Mouse (Mus musculus) T-helper 2 cell (primary cell): ENCODE data around the gene Gm10153.
"Not testable (repeated sequence)": the region's sequence is repeated elsewhere in the genome, so short reads cannot be mapped to it uniquely, and the experiment has no call there.

ENCODE experiments used
- in situ Hi-C: fragments of 300-600 bp; cut with MboI, MseI; formaldehyde crosslinking; loops from one replicate; pipeline ENCODE4 v1.15.1; 2025; ENCODE audit warnings: high pct_unique_total_duplicates

Gm10153 gene

DNA sequence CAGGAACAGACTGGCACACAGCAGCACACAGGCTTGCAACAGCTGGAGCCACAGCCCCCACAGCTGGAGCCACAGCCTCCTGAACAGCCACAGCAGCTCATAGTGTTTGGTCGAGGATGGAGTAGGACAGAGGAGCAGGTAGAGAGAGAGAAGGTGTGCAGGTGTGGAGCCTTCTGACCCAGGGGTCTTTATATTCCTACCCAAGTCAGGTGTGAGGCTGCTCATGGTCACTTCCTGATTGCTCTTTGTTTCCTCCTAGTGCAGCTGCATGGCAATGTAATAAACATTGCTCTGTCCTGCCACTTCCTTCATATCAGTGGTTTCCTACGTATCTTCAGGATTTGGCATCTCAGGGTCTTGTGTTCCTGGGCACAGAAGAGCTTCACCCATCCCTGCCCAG lies at the start of gene Gm10153:
Gene Gm10153, minus strand, starts transcription at position 101 of the 400 bp plus-strand sequence.
- in situ Hi-C loops, result no loop called here

DNA sequence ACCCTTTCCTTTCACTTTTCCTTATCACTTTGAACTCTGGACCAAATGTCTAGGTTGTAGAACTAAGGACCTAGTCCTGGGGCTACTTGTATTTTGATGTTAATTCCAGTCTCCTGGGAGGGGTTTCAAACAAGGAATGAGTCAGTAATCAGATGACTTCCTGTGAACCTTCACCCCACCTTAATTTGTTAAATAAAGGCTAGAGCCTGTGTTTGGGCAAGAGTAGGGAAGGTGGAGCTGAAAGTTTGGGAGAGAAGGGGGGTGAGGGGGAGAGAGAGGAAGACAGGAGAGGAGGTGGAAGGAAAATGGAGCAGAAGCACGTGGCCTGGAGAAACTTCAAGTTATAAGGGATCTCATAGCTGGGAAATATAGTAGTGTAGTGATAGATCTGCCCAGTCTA lies 41.4 kb upstream of the Gm10153 start:
- in situ Hi-C loops, result no loop called here

DNA sequence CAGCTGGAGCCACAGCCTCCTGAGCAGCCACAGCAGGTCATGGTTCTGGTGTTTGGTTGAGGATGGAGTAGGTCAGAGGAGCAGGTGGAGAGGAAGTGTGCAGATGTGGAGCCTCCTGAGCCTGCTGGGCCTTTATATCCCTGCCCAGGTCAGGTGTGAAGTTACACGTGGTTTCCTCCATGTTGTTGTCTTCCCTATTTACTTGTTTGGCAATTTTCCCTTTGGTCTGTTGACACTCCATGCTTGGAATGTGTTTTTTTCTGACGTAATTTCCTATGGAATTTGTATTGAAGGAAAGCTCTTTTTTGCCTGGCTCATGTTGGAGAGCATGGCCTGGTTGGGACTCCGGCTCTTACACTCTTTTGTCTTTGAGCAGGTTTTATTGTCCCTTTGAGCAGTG lies 39.7 kb upstream of the Gm10153 start, which contains the start of gene Krtap5-5:
Gene Krtap5-5, minus strand, starts transcription at position 101 of the 400 bp plus-strand sequence.
- in situ Hi-C loops, result not testable (repeated sequence)

DNA sequence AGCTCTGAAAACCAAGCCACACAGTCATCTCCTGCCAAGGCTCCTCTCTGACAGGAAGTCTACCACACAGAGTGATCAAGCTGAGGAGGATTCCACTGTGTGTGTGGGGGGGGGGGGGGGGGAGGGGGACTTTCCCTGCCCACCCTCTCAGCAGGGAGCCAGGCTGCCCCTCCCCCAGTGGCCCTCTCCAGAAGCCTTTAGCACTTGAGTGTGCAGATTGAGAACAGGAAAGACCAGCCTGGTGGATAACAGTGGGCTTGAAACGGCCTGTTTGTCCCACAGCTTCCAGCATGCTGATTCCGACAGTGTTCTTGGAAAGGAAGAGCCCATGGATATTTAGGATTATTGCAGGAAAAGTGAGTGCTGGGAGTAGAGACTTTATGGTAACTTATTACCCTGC lies 34.3 kb upstream of the Gm10153 start:
- in situ Hi-C loops, result no loop called here

DNA sequence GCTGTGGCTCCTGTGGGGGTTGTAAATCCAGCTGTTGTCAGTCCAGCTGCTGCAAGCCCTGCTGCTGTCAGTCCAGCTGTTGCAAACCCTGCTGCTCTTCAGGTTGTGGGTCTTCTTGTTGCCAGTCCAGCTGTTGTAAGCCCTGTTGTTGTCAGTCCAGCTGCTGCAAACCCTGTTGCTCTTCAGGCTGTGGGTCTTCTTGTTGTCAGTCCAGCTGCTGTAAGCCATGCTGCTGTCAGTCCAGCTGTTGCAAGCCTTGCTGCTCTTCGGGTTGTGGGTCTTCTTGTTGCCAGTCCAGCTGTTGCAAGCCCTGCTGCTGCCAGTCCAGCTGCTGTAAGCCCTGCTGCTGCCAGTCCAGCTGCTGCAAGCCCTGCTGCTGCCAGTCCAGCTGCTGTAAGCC lies 21.9 kb upstream of the Gm10153 start:
- in situ Hi-C loops, result not testable (repeated sequence)

DNA sequence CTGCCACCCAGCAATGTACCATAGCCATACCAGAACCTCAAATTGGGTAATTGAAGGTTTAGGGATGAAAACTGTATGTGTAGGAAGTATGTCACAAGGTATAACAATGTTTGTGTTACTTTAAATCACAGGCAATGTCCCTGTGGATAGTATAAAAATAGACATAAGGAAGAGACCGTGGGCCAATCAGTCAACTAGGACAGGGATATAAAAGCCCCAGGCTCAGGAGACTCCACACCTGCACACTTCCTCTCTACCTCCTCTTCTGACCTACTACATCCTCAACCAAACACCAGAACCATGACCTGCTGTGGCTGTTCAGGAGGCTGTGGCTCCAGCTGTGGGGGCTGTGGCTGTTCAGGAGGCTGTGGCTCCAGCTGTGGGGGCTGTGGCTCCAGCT lies 21.4 kb upstream of the Gm10153 start, which contains the start of gene Gm7579:
Gene Gm7579, plus strand, starts transcription at position 301 of the 400 bp plus-strand sequence.
- in situ Hi-C loops, result no loop called here

DNA sequence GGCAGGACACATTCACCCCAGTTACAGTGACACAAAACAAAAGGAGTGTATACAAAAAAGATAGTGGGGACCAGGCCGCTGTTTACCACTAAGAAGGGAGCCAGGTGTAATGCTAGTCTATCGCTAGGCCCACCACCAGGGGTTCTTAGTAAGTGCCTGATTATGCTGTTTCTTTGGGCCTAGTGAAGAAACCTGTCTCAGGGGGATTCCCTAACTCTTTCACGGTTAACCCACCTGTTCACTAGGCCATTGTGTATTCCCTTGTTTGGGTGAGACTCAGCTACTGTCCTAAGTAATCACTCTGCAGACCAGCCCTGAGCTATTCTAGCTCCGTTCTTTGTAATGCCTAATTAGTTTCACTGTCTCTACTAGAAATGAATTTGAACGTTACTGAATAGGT lies 16.7 kb upstream of the Gm10153 start:
- in situ Hi-C loops, result not testable (repeated sequence)

DNA sequence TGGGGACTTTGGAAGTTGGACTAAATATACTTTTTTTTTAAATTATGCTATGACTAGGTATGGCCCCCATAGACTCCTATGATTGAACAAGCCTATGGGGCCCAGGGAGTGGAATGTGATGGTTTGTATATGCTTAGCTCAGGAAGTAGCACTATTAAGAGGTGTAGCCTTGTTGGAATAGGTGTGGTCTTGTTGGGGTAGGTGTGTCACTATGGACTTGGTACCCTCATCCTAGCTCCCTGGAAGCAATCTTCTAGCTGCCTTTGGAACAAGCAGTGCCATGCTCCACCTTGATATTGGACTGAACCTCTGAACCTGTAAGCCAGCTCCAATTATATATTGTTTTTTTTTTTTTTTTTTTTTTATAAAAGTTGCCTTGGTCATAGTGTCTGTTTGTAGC lies 15.3 kb upstream of the Gm10153 start:
- in situ Hi-C loops, result no loop called here

DNA sequence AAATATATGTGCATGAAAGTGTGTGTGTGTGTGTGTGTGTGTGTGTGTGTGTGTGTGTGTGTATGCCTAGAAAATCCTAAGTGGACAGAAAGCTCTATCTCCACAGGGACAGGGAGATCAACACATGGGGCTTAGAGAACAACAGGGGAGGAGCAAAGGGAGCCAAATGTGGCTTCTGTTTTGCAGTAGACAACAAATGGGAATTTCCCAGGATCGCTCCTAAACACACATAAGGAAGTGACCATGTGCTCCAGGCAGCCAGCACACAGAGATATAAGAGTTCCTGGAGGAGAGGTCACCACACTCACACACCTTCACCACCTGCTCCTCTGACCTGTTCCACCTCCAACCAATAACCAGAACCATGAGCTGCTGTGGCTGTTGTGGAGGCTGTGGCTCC lies 10.9 kb upstream of the Gm10153 start, which contains the start of gene Krtap5-3:
Gene Krtap5-3, plus strand, starts transcription at position 301 of the 400 bp plus-strand sequence.
- in situ Hi-C loops, result no loop called here

DNA sequence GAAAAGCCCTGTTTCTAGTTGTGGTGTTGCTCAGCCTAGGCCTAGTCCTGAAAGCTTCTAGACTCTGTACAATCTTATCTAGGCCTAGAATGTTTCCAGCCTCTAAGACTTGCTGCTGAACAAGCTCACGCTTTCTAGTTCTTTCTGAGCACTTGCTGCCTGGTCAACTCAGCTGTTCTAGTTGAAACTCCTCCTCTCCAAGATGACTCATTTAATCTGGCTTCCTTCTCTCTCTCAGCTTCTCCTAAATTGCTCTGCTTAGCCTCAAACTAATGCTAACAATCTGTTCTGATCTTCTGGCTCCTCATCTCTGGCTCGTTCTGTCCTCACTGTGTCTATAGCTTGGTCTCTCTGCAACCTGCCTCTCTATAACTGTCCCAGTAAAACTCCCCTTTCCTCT lies 8.6 kb upstream of the Gm10153 start:
- in situ Hi-C loops, result no loop called here

DNA sequence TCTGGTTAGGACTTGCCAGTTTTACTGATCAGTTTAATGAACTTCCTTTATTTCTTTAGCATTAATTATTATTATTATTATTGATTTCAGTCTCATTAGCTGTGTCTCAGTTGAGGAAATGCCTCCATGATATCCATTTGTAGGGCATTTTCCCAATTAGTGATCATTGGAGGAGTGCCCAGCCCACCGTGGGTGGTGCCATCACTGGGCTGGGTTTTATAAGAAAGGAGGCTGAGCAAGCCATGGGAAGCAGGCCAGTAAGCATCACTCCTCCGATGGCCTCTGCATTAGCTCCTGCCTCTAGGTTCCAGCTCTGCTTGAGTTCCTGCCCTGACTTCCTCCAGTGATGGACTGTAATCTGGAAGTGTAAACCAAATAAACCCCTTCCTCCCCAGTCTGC lies 2.0 kb downstream of the Gm10153 start:
- in situ Hi-C loops, result no loop called here

DNA sequence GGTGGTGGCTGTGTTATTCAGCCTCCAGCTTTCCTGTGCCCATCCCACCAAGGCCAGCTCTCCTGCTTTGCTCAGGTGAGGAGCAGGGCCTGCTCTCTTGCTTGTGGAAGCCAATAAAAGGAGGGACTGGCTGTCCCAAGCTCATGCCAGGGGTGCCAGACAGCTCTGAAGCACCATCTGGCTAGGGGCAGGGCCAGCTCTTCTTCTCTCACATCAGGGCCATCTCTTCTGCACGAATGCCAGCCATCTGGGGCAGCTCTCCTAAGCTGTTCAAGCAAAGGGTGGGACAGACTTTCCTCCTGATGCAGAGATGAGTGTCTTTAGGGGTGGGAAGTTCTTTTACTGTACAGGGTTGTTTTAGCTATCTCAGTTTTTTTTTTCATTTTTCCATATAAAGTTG lies 9.2 kb downstream of the Gm10153 start:
- in situ Hi-C loops, result no loop called here

DNA sequence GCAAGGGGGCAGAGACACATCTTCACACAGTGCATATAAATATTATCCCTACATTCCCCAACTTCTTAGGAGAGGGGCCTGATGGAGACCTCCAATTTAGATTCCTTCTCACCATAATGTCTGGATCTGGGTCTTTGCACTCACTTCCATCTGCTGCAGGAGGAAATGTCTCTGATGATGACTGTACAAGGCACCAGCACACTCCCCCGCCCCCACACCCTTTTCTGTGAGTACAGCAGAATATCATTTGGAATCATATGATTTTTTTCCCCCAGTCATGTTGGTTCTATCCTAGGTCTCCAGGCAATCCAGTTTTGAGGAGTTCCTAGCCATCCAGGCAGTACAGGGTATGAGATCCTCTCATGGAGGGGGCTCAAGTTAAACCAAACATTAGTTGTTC lies 11.5 kb downstream of the Gm10153 start:
- in situ Hi-C loops, result no loop called here

DNA sequence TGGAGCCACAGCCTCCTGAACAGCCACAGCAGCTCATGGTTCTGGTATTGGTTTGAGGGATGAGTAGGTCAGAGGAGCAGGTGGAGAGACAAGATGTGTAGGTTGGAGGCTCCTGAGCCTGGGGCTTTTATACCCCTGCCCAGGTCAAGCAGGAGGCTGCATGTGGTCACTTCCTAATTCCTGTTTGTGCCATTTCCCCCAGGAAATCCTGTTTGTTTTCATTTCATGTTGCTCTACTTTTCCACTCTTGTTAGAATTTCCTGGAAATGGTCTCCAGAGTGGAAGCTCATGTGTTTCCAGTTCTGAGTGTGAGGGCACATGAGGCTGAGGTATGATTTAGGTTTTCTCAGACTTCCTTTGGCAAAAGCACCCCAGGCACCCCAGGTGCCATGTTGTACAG lies 14.3 kb downstream of the Gm10153 start, which contains the start of gene Krtap5-2:
Gene Krtap5-2, minus strand, starts transcription at position 101 of the 400 bp plus-strand sequence.
- in situ Hi-C loops, result not testable (repeated sequence)

DNA sequence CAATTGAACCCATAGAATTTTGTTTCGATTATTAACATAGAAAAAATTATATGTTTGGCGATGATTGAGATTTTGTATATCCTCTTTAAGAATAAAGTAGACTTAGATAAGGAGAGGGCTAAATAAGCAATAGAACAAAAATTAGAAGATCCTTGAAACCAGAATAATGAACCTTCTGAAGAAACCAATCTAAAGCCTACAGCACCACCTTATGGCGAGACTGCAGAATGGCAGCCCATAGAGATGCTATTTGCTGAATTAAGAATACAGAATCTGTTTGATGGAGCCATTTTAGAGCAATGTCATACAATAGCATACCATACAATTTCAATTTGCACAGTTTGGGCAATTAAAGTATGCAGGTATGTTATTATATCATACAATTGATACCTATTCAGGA lies 20.4 kb downstream of the Gm10153 start:
- in situ Hi-C loops, result loop anchor here (10.0 kb wide), 1 partner anchor 295 kb away; no protein-coding TSS in a partner anchor

DNA sequence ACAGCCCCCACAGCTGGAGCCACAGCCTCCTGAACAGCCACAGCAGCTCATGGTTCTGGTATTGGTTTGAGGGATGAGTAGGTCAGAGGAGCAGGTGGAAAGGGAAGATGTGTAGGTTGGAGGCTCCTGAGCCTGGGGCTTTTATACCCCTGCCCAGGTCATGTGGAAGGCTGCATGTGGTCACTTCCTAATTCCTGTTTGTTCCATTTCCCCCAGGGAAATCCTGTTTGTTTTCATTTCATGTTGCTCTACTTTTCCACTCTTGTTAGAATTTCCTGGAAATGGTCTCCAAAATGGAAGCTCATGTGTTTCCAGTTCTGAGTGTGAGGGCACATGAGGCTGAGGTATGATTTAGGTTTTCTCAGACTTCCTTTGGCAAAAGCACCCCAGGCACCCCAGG lies 24.6 kb downstream of the Gm10153 start, which contains the start of gene Gm4553:
Gene Gm4553, minus strand, starts transcription at position 101 of the 400 bp plus-strand sequence.
- in situ Hi-C loops, result loop anchor here (10.0 kb wide), 1 partner anchor 291 kb away; no protein-coding TSS in a partner anchor

DNA sequence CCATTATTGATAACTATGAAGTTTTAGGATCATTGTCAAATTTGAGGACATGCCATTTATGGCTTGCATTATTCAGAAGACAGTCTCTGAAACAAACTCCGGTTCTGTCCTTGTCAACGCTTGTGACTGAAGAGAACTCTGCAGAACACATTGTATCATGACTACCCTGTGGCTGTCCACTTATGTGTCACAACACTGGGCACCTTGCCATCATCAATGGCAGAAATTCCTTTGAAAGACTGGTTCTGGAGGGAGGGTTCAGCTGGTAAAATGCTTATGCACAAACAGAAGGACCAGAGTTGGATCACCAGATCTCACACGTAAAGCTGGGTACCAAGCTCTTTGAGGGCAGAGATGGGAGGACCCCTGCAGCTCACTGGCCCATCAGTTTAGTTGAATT lies 30.8 kb downstream of the Gm10153 start:
- in situ Hi-C loops, result no loop called here

DNA sequence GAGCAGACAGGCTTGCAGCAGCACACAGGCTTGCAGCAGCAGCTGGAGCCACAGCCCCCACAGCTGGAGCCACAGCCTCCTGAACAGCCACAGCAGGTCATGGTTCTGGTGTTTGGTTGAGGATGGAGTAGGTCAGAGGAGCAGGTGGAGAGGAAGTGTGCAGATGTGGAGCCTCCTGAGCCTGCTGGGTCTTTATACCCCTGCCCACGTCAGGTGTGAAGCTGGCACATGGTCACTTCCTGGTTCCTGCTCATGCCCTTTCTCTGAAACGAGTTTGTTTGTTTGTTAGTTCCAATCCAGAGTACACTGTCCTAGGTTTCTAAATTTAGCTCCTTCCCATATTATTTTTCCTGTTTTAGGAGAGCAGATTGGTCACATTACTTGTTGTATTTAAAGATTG lies 33.2 kb downstream of the Gm10153 start, which contains the start of gene Gm29735:
Gene Gm29735, minus strand, starts transcription at position 101 of the 400 bp plus-strand sequence.
- in situ Hi-C loops, result not testable (repeated sequence)

DNA sequence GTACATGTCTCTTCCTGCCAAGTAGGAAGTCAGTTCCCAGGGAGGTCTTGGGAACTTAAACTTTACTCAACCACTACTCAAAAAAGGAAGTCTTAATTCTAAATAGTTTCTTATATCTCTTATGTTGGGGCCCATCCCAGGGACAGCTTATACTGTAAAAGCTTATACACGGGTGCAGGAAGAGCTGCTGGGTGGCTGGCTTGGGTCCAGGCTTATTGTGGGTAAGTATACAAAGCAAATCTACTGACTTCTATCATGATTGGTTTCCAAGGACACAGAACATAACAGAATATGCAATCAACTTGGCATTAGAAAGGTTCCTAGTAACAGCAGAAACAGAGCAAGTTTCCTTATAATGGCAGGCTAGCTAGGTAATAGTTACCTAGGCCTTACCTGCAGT lies 34.9 kb downstream of the Gm10153 start:
- in situ Hi-C loops, result no loop called here

DNA sequence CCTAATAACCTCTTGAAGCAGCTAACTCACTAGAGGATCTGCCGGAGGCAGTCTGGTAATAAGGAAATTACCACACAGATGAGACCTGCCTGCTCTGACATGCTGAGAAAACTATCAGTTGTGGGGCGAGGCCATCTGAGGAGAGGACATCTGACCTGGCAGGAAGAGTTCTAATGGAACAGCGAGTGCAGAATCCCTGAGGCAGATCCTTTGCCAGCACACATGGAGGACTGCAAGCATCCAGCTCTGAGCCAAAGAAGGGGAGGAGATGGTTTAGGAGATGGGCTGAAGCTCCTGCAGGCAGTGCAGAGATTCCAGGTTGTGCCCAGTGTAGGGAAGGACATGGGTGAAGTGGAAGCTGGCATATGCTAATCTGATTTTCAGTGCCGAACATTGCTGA lies 38.0 kb downstream of the Gm10153 start:
- in situ Hi-C loops, result no loop called here

DNA sequence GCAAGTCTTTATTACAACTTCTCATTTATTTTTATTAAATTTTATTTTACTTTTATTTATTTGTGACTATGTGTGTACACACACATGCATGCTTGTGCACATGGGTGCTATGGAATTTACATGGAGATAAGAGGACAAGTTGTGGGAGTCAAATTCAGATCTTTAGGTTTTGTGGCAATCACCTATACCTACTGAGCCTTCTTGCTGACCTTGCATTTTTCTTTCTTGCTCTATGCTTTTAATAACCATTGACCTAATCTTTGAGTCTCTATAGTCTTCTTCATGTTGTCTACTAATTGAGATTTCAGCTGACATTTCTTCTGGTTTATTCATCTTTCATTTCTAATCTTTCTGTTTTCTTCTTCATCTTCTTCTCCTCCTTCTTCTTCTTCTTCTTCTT lies 41.6 kb downstream of the Gm10153 start:
- in situ Hi-C loops, result no loop called here

DNA sequence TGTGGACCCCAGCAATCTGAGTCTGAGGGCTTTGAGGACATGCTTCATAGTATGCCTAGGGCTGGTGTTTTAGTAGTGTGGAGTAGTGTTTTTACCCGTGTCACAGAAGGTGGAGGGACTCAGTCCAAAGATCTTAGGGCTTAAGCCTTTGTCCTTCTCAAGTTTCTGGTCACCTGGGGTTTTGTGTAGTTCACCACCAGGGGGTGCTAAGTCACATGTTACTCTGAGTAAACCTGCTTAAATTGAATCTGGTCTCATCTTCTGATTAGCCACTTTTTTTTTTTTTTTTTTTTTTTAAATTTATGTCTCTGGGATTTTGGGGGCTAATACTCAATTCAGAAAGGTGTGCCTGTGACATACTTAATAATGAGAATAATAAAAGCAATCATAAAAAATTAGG lies 44.2 kb downstream of the Gm10153 start:
- in situ Hi-C loops, result no loop called here

DNA sequence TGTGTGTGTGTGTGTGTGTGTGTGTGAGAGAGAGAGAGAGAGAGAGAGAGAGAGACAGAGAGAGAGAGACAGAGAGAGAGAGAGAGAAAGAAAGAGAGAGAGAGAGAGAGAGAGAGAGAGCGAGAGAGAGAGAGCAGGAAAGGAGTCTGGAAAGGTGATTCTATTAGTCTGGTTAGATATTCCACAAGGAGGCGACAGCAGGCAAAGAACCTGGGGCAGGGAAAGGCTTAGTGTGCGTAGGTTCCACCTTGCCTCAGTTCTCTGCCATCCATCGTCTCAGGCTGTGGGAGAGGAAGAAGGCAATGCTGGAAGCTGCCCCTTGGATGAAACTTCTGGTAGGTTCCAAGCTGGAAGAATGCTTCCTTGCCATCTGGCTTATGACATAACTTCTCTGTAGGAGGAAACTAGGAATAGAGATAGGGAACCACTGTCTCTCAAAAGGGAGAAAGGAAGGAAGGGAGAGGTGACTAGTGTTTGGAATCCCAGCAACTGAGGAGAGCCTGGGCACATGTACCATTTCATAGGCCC lies 44.7 kb downstream of the Gm10153 start:
- in situ Hi-C loops, result no loop called here

DNA sequence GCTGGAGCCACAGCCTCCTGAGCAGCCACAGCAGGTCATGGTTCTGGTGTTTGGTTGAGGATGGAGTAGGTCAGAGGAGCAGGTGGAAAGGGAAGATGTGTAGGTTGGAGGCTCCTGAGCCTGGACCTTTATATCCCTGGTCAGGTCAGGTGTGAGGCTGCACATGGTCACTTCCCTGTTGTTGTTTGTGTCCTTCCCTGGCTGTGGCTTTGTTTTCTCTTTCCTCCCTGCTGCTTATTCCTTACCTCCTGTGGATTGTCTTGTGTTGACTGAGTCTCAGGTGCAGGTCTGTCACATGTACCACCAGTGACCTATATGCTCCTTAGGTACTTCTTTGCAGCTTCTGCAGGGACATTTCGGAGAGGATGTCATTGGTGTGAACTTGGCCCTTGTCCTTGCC lies 45.7 kb downstream of the Gm10153 start, which contains the start of gene Gm45337:
Gene Gm45337, minus strand, starts transcription at position 101 of the 400 bp plus-strand sequence.
- in situ Hi-C loops, result no loop called here
